Mouse (Mus musculus) common myeloid progenitor, adult 5-6 weeks (primary cell): ENCODE results near the gene Nceh1. TPM values are rescaled to one million over a fixed set of nuclear protein-coding genes. Genes with fewer than 3 reads are reported as not detected.
A peak's percentile ranks its signal among the peaks of the same experiment; 100 is the strongest.

ENCODE experiments used
- ATAC-seq: replicated peaks from 2 replicates; pipeline ENCODE4 v1.8.0; 2016; ENCODE audit warnings: low read depth, mild to moderate bottlenecking, moderate TSS enrichment, inconsistent platforms; ENCODE audit not compliant: poor library complexity, severe bottlenecking
- total RNA-seq: library from RNA; stranded (forward); fragments of 200-1000, 187-1606 nt; gene quantifications from 2 replicates; pipeline ENCODE4 v1.2.3, GENCODE M21; 2017

The Nceh1 gene
- total RNA-seq, 1 experiment from 2014 or later: 20.2 TPM

DNA sequence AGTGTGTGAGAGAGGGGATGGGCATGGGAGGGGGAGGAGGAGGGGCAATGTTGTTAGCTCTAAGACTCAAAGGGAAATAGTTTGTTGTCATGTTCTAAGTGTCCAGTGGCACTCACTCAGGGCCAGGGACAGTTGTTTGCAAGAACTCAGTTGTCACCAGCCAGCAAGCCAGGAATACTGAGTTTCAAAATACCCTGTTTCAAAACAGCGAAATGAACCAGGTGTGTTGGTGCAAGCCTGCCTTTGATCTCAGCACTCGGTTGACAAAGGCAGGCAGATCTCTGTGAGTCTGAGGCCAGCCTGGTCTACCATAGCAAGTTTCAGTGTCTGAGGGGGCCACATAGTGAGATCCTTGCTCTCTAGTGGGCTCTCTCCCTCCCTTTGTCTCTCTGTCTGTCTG is 39.3 kb downstream of the Nceh1 start:
- no peak for ATAC-seq

DNA sequence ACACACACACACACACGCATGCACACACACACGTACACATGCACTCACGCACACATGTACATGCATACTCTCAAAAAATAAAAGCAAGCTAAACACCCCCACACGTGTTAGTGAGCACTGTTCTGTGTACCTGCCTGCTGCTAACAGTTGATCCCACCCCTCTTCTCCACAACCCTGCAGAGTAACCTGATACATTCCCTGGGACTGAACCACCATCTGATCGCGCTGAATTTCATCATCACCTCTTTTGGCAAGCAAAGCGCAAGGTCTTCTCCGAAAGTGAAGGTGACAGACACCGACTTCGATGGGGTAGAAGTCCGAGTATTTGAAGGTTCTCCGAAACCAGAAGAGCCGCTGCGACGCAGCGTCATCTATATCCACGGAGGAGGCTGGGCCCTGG is 39.7 kb downstream of the Nceh1 start:
- no peak for ATAC-seq

DNA sequence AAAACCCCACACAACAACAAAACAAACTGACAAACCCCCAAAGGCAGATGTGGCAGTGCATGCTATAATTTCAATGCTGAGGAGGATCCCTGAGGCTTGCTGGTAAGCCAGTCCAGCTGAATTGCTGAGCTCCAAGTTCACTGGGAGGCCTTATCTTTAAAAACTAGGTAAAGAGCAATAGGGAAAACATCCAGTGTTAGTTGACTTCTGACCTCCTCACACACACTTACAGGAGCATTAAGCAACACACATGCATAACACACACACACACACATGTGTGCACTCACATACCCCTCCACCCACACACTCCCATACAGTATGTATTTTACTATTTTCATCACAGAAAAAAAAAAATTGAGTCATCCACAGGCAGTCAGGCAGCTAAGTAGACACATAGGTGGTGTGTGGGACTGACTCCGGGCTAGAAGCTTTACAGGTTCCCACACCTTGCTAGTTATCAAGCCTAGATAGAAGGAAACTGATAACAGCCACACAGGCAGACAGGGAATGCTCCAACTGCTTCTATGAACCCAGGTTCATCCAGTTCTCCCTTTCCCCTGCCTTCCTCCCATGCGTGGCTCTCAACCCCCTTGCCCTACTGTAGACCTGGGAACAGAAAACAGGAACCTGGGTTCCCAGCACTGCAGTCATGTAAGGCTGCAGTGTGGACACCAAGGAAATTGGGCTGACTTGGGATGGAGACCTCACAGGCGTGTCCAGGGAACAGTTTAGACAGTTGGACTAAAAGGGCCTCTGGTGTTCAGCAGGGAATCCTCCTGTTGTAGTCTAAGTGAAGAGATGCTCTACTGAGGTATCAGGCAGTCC is 45.1 kb downstream of the Nceh1 start:
- no peak for ATAC-seq

DNA sequence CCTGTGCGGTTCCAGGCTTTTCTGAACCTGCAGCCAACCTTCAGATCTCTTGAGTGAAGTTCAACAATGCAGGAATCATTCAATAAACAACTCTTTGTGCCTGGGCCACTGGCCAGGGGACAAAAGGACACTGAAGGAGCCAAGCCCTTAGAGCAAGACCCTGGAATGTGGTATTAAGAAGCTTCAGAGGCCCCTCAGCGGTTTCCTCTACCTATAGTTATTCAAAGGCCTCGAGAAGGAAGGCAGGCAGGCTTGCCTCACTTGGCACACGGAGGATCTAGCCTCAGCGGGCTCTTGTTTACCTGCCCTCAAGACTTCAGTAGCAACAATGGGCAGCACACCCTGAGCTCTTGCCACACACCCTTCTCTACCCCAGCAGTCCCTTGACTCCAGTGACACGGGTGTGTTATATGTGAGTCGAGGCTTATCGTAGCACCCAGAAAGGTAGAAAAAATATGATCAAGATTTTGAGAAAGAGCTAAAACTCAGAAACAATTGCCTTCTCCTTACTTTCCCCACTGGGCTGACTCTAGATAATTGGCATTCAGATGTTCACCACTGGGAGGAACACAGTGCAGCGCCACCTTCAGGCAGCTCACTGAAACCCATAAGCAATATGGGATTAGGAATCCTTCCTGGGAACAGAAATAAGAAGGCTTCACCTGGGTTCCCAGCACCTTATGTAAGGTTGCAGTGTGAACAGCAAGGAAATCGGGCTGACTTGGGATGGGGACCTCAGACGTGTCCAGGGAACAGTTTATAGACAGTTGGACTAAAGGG is 46.0 kb downstream of the Nceh1 start:
- ATAC-seq: peak; percentile 83

DNA sequence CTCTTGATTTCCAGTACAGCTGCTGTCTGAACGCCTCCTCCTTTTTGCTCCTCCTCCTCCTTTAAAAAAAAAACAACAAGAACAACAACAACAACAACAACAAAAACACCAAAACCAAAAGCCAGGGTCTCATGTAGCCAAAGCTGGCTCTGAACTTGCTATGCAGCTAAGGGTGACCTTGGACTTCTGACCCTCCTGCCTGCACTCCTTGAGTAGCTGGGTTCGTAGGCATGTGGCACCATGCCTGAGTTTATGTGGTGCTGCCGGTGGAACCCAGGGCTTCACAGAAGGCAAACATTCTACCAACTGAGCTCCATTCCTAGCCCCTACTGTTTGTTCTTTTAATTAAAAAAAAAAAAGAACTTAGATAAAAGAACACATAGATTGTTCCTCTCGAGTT is 50.6 kb downstream of the Nceh1 start:
- no peak for ATAC-seq

DNA sequence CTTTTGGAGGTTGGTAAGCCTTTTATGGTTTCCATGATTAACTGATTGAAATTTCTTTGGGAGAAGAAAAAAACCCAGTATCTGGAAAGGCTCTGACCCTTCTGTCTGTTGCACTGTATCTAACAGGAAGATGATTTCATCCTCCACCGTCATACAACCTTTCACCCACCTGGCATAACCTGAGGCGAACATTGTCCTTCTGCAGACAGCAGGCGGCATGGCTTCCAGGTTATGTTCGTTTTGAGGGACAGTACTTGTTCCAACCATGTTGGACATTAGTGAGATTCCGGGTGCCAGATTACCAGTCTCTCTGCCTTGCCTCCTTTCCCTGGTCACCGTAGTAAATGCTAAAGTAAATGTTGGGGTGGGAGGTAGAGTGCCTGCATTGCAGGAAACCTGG is 51.1 kb downstream of the Nceh1 start:
- ATAC-seq: no peak

DNA sequence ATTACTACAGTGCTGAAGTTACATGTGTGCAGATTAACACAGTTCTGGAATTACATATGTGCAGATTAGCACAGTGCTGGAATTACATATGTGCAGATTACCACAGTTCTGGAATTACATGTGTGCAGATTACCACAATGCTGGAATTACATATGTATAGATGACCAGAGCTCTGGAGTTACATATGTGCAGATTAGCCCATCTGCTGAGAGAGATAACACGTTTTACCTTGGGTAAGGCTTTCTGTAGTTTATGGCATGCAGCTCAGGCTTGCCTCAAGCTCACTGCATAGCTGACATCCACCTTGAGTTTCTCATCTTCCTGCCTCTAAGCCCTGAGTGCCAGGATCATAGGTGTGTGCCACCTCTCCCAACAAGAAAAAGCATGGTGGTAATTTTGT is 52.2 kb downstream of the Nceh1 start:
- no peak for ATAC-seq

DNA sequence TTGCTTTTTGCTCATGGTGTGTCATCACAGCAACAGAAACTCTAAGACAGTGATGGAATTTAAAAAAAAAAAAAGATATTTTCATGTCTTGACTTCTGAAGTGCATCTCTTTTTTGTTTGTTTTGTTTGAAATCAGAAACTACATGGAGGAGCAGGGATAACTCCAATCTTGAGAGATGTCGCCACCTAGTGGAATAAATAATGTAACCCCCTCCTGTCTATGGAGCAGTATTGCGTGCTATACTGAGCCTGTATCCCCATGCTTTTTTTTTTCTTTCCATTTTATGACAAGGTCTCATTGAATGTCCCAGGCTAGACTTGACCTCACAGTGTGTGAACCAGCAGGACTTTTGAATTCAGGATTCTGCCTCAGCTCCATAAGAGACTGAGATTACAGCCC is 54.5 kb downstream of the Nceh1 start:
- peak; percentile 90 for ATAC-seq

DNA sequence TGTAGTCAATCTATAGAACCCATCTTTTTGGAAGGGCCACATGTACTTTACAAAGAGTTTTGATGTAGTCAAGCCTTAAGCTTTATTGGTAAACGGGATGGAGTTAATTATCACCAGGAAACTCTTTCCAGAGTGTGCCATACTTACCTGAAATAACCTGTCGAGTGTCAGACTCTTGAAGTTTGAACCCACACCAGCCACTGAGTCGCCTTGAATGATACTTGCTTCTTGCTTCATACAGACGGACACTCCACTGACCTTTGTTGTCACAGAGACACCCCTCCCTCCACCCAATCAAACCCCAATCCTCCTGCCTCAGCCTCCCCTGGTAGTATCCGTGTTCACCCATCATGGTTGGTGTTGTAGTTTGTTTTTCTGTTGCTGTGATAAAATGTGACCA is 55.8 kb downstream of the Nceh1 start:
- no peak for ATAC-seq

DNA sequence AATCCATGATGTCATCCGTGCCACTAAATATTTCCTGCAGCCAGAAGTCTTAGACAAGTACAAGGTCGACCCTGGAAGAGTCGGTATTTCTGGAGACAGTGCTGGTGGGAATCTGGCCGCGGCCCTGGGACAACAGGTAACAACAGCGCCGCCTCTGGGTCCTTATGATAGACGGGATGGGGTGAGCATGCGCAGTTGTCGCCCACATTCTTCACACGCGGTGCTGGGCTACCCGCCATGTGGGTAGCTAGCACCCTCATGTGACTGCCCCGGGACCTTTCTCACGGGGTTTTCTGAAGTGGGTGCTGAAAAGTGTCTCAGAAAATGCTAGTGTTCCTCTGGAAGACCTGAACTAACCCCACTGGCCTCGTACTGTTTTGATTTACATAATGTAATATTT is 56.8 kb downstream of the Nceh1 start:
- ATAC-seq: no peak

DNA sequence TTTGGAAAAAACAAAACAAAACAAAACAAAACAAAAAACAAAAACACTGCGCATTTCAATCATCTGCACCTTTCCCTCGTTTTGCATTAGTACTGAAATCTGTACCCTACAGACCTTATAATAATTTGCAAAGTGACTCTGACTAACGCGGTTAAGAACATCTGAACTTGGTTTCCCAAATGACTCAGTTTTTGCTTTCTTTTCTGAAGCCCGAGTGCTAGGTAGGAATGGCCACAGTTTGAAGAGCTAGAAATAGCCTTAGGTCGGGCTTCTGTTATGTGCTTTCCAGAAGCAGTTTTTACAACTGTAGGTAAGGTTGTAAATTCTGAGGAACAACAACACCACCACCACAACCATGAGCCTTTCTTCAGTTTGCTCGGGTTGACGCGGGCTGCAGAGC is 59.1 kb downstream of the Nceh1 start:
- ATAC-seq: no peak

DNA sequence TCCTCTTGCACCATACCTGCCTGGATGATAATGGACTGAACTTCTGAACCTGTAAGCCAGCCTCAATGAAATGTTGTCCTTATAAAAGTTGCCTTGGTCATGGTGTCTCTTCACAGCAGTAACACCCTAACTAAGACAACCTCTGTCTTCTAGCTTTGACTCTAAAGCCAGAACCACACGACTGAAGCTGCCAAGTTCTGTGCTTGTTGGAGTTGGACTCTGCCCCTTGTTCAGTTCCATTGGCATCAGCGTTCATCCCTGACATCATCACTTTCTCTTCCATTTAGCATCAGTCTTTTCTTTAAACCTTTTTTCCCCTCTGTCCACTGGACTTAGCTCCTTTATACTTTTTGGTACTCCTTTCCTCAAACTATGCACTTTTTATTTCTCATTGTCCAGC is 63.4 kb downstream of the Nceh1 start:
- ATAC-seq: no peak

DNA sequence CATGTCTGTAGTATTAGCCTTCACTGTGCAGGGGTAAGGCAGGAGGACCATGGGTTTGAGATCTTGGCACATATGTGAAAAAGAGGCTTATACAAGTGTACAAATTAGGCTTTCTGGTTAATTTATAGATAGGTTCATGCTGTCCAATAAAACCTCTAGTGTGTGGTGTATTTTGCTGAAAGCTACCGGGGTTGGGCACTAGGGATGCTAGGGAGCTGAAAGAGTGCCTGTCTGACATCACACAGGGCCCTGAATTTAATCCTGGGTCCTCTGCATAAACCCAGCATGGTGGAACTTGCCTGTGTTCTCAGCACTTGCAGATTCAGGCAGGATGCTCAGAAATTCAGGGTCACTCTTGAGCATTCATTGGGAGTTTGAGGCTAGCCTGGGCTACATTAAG is 65.0 kb downstream of the Nceh1 start:
- 0 out of 2 replicates have a peak, but pooled peaks have one; percentile 25 for ATAC-seq

DNA sequence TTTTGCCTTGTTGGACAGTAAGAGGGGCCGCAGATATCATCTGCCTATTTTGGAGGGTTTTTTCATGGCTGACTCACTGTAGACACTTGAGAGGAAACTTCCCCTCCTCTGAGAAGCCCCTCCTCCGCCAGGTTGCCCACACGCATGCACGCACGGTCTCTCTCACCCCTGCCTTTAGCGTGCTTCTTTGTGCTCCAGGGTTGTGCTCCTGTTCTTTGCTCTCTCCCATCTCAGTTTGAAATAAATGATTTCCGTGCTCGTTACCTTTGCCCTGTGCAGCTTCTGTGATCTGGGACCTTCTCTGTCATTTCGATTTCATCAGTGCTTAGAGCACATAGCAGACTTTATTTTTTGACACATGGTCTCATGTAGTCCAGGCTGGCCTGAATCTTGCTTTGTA is 66.3 kb downstream of the Nceh1 start:
- ATAC-seq: no peak

DNA sequence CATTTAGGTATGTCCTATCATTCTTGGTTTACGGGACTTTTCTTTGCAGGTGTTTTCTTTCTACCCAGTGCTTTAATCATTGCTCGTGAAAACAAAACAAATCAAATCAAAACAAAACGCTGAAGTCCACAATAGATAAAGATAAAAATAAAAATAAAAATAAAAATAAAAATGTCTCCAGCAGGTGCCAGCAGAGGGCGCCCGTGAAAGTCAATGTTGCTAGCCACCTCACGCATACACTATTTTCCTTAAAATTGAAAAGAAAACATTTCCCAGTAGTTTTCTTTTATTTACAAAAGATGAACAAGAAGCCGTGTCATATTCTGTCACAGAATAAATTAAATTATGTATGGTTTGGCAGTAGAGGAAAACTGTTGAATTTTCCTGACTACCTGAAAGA is 68.2 kb downstream of the Nceh1 start:
- no peak for ATAC-seq

DNA sequence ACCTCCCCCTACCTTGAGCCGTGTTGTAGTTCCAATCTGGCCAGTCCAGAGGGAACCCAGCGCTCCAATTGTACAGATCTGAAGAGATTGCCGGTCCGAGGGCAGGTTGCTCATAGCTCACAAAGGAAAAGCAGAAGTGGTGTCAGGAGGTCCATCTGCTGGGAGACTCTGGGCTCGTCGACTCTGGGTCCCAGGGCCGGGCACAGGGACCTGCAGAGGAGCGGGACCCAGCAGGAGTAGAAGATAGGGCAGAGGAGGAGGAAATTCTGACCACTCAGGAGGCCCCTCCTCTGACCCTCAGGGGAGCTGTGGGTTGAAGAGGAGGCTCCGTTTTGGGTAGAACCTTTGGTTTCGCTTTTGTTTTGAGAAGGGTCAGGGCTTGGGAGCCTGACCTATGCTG is 75.7 kb downstream of the Nceh1 start:
- ATAC-seq: peak; percentile 99

DNA sequence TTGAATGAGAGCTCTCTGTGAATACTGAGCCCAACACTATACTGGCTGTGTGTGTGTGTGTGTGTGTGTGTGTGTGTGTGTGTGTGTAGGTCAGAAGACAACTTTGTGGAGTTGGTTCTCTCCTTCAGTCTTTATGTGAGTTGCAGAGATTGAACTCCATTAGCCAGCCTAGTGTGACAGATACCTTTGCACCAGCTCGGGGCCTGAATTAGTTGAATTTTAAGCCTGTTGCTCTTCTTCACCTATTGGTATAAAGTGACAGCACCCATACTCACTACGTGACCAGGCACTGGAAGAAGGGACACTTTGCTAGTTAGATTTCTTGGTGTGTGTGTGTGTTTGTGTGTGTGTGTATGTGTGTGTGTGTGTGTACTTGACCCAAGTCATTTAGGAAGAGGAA is 77.6 kb downstream of the Nceh1 start:
- ATAC-seq: no peak

DNA sequence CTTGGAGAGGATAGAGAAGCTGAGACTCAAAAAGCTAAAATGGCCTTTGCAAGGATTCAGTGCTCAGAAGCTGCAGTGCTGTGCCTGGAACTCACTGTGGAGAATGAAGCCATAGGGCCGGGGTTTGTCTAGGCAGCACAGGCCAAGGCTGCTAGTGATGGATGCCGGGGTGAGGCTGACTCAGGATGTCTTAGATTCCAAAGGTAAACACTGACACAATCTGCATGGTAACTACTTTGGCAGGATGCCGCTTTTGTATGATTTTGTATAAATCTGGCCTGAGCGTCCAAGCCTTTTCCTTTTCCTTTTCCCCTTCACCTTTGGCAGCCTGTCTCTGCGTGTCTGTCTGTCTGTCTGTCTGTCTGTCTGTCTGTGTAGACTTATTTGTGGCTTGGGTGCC is 84.6 kb downstream of the Nceh1 start:
- no peak for ATAC-seq

DNA sequence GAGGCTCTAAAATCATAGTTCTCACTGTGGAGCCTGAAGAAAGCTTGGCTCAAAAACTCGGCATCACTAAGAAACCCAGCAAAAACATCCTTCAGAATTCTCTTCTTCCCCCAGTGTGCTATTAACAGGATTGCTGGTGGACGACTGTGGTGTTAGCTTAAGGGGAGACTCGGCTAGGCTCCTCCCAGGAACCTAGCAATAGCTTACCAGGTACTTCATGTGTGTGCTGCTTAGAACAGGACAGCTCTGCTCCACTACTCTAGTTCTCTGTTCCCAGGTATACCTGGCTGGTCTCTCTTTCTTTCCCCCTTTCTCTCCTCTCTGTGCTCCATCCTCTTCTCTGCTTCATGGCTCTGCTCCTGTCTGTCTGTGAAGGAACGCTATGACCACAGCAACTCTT is 85.1 kb downstream of the Nceh1 start:
- no peak for ATAC-seq

DNA sequence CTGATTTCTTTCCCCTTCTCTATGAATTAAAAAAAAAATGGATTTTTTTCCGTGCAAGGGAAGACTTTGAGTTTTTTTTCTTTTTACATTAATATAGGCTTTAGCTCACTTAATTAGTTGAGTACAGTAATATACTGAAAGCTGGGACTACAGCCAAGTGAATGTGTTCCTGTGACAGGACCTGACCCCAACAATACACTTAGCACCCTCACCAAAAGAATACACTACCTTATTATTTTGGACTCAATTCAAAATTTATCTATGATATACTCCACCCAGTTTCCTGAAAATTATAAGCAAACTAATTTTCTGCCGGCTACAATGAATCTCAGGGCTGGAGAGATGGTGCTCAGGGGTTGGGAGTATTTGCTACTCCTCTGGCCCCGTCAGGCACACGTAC is 86.4 kb downstream of the Nceh1 start:
- no peak for ATAC-seq

DNA sequence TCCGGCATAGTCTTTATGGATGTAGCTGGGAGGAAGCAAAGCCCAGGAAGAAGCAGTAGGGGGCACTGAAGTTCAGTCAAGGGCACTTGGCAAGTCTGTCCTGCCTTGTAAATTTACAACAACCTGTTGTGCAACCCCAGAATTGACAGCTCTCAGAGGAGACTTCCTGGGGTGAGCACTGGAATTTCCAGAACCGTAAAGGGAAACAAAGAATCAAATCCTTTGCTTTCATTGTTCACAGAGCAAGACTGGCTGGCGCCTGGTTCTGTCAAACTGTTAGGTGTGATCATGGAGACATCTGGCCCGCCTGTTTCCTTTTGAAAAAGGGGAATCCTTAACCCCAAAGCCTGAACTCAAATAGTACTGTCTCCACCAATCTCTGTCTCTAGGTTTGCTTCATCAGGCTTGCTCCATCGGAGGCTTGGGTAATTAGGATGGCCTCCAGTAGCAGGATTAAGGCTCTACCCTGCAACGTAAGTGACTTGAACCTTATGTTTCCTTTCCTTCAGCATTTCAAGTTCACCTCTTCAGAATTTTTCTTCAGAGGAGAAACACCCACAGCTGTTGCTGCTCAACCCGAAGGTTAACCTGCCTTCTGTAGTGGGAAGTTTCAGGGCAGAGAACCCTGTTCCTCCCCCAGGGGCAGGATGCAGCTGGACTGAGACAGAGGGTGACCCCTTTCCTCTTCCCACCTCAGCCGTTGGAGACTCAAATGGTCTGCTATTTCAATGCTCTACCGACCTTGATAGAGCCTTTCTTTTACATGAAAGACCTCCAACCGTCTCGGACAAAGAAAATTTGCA is 87.6 kb downstream of the Nceh1 start:
- peak; percentile 91 for ATAC-seq
